Mouse (Mus musculus) liver, embryonic 11.5 days (tissue): ENCODE results near the gene Mxra7. TPM values are rescaled to one million over a fixed set of nuclear protein-coding genes. Genes with fewer than 3 reads are reported as not detected.

Experiments used
- ATAC-seq: fragments of 200-750 bp; cut with Nextera tagmentation; replicated peaks from 2 replicates; pipeline ENCODE4 v1.8.0; 2017; ENCODE audit warnings: moderate number of reproducible peaks, mild to moderate bottlenecking, moderate TSS enrichment, moderate library complexity; ENCODE audit not compliant: low FRiP score
- DNase-seq: peaks from one replicate; pipeline ENCODE4 v3.0.0-alpha.2; 2017; ENCODE audit warnings: low spot score
- H3K27ac ChIP-seq: fragments of 300-500 bp; sonication (generic); 2 replicates; pipeline ENCODE4 v1.5.1; 2014; ENCODE audit warnings: mild to moderate bottlenecking, low read depth, low read length, control low read depth
- H3K27me3 ChIP-seq: fragments of 300-500 bp; sonication (generic); replicated peaks from 2 replicates; pipeline ENCODE4 v1.6.1; 2014; ENCODE audit warnings: low read length, mixed read lengths; ENCODE audit not compliant: control insufficient read depth, insufficient read depth
- H3K36me3 ChIP-seq: fragments of 300-500 bp; sonication (generic); 2 replicates; pipeline ENCODE4 v1.6.1; 2014; ENCODE audit warnings: mild to moderate bottlenecking, low read length, moderate library complexity, mixed read lengths; ENCODE audit not compliant: control insufficient read depth, insufficient read depth
- H3K4me1 ChIP-seq: fragments of 300-500 bp; sonication (generic); replicated peaks from 2 replicates; pipeline ENCODE4 v1.6.1; 2014; ENCODE audit warnings: low read length, mixed read lengths; ENCODE audit not compliant: control insufficient read depth, insufficient read depth
- H3K4me2 ChIP-seq: fragments of 300-500 bp; sonication (generic); 2 replicates; pipeline ENCODE4 v1.6.1; 2014; ENCODE audit warnings: mild to moderate bottlenecking, control low read depth, moderate library complexity
- H3K4me3 ChIP-seq: fragments of 300-500 bp; sonication (generic); 2 replicates; pipeline ENCODE4 v1.5.1; 2014; ENCODE audit warnings: low read depth, low read length, control low read depth
- H3K9ac ChIP-seq: fragments of 300-500 bp; sonication (generic); 2 replicates; pipeline ENCODE4 v1.6.1; 2014; ENCODE audit warnings: low read depth, low read length, control low read depth
- H3K9me3 ChIP-seq: fragments of 300-500 bp; sonication (generic); 2 replicates; pipeline ENCODE4 v1.6.1; 2016; ENCODE audit warnings: low read length, inconsistent platforms, mixed read lengths; ENCODE audit not compliant: control insufficient read depth
- WGBS: fragments of 180-500 bp; shearing (Covaris S2); extraction: QIAGEN DNeasy Blood & Tissue Kit; methylation state at CpG from one replicate; pipeline ENCODE4 v1.1.7; 2014; 5-methylcytosine and 5-hydroxymethylcytosine counted together
- polyA plus RNA-seq: library from polyadenylated mRNA; unstranded; fragments of >200 nt; fragmentation: Nextera tagmentation; extraction: Ambion mirVana; gene quantifications from 2 replicates; pipeline ENCODE4 v1.2.1, GENCODE M21; 2014

Gene Mxra7
- polyA plus RNA-seq, 1 experiment from 2014 or later: 9.3 TPM

DNA sequence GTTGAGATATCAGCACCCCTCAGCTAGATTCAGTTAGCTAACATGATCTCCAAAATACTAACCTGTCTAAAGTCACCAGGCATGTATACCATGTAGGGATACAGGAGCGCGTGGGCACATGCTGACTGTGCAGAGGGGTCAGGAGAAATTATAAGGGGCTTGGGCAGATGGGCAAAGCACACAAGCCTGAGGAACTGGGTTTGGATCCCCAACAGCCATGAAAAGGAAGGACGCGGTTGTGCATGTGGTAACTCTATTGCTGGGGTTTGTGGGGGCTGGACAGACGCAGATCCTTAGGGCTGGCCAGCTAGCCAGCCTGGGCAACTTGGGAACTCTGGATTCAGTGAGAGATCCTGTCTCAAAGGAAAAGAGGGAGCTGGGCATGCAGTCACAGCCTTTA lies 10.3 kb downstream of the Mxra7 start:
- H3K4me3 ChIP-seq: no peak overlapping the region
- DNase-seq: no peak
- no peaks in the 10 kb centered on the region for H3K27me3 ChIP-seq
- no peak overlapping the region for H3K27ac ChIP-seq
- WGBS: 92% methylated on average over 5 of the region's 5 CpGs
- no peak overlapping the region for H3K9ac ChIP-seq
- ATAC-seq: no peak
- no peaks in the 10 kb centered on the region for H3K36me3 ChIP-seq
- H3K9me3 ChIP-seq: no peaks in the 10 kb centered on the region
- H3K4me2 ChIP-seq: no peak overlapping the region
- H3K4me1 ChIP-seq: peaks cover 27% of the 10 kb centered on the region

DNA sequence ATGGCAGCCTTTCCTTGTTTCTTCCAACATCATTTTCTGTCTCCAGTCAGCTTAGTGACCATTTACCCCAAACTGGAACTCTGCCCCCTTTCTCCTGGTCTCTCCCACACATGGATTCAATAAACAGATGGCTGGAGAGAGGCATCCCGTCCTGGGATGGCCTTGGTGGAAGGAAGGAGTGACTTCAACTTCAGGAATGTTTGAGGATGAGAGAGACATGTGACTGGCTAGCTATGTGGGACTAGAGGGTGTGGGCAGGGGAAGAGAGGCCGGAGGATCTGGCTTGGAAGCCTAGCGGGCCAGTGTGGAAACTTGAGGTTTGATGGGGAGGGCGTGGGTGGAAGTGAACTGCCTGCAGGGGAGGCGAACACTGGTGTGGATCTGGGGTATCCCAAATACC lies 11.1 kb downstream of the Mxra7 start:
- no peaks in the 10 kb centered on the region for H3K9me3 ChIP-seq
- no peak overlapping the region for H3K9ac ChIP-seq
- ATAC-seq (no peak), DNase-seq (no peak)
- H3K4me1 ChIP-seq: peaks cover 31% of the 10 kb centered on the region
- no peak overlapping the region for H3K27ac ChIP-seq
- no peak overlapping the region for H3K4me2 ChIP-seq
- no peaks in the 10 kb centered on the region for H3K27me3 ChIP-seq
- WGBS: 71% methylated on average over 5 of the region's 5 CpGs
- no peaks in the 10 kb centered on the region for H3K36me3 ChIP-seq
- H3K4me3 ChIP-seq: no peak overlapping the region

DNA sequence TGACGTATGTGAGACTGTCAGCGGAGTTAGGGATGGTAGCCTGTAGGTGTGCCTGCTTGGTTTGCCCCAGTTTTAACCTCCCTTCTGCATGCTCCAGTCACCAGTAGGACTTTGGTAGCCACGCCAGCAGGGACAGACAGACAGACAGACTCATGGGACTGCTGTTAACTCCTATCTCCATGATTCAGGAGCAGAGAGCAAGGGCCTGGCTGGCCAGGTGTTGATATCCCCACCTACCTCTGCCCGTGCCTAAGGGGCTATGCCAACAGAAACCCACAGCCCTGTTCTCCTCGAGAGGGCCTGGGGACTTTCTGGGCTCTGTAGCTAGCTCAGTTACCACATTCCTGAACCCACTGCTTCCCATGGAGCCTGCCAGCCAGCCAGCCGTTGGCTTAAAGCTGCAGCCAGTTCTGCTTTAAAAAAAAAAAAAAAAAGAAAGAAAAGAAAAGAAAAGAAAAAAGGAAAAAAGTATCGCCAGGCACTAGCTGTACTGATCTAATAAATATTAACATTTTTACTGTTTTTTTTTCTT lies 12.9 kb downstream of the Mxra7 start:
- no peak for ATAC-seq
- H3K4me1 ChIP-seq: peaks cover 38% of the 10 kb centered on the region
- WGBS: 35% methylated on average over 7 of the region's 7 CpGs
- no peaks in the 10 kb centered on the region for H3K9me3 ChIP-seq
- no peak for DNase-seq
- no peak overlapping the region for H3K4me3 ChIP-seq
- peak overlapping the region; percentile 20; the same call in 1 of the 2 replicates for H3K4me2 ChIP-seq
- no peaks in the 10 kb centered on the region for H3K36me3 ChIP-seq
- peak overlapping the region; percentile 66; the same call in 1 of the 2 replicates for H3K27ac ChIP-seq
- no peaks in the 10 kb centered on the region; the same call in 1 of the 2 replicates for H3K27me3 ChIP-seq
- H3K9ac ChIP-seq: no peak overlapping the region

- Histone ChIP-seq H3K27ac (peak overlapping the region; percentile 66), H3K9ac (no peak overlapping the region), H3K4me1 (peaks cover 38% of the 10 kb centered on the region)
Observed at GRCm38 (mm10) chr11:116814076-116814883, 13.6 kb downstream of the Mxra7 start.

DNA sequence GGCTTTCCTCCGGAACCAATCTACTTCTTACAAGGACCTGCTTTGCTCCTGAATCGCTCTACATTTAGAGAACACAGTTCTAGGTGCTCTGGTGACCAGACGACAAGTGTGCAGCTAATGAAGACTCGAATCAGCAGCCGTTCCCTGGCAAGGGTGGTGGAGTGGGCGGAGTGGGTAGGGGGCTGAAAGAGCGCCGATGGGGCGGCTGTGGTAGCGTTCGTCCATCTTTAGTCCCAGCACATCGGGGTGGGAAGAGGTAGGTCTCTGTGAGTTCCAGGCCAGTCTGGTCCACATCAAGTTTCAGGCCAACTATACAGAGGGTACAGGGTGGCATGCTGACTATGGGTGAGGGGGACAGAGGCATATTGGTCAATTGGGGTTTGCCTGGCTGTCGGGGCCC lies 14.2 kb downstream of the Mxra7 start:
- Histone ChIP-seq H3K4me3 (no peak overlapping the region), H3K4me2 (no peak overlapping the region), H3K9ac (no peak overlapping the region), H3K27ac (peak overlapping the region; percentile 66; the same call in 1 of the 2 replicates), H3K9me3 (no peaks in the 10 kb centered on the region), H3K36me3 (no peaks in the 10 kb centered on the region), H3K4me1 (peaks cover 38% of the 10 kb centered on the region), H3K27me3 (no peaks in the 10 kb centered on the region; the same call in 1 of the 2 replicates)
- ATAC-seq: no peak
- no peak for DNase-seq
- 81% methylated on average over 13 of the region's 13 CpGs for WGBS

More at GRCm38 (mm10) chr11:116814076-116814883, 13.6 kb downstream of the Mxra7 start:
- no peak overlapping the region for H3K4me3 ChIP-seq
- 28% methylated on average over 20 of the region's 20 CpGs for WGBS
- no peaks in the 10 kb centered on the region; the same call in 1 of the 2 replicates for H3K27me3 ChIP-seq
- DNase-seq (peak; percentile 51), ATAC-seq (0 out of 2 replicates have a peak, but pooled peaks have one; percentile 21)
- H3K9me3 ChIP-seq: no peaks in the 10 kb centered on the region
- no peaks in the 10 kb centered on the region for H3K36me3 ChIP-seq
- peak overlapping the region; percentile 20; the same call in 1 of the 2 replicates for H3K4me2 ChIP-seq

- H3K4me2 ChIP-seq: no peak overlapping the region
- no peaks in the 10 kb centered on the region; the same call in 1 of the 2 replicates for H3K27me3 ChIP-seq
- H3K4me3 ChIP-seq: no peak overlapping the region
- H3K4me1 ChIP-seq: peaks cover 39% of the 10 kb centered on the region
- H3K9me3 ChIP-seq: no peaks in the 10 kb centered on the region
- no peaks in the 10 kb centered on the region for H3K36me3 ChIP-seq
- 71% methylated on average over 21 of the region's 21 CpGs for WGBS
- 0 out of 2 replicates have a peak, but pooled peaks have one; percentile 23 for ATAC-seq
- peak; percentile 45 for DNase-seq
- peak overlapping the region; percentile 4; the same call in 1 of the 2 replicates for H3K27ac ChIP-seq
- no peak overlapping the region for H3K9ac ChIP-seq
Observed at GRCm38 (mm10) chr11:116812793-116813529, 14.9 kb downstream of the Mxra7 start.

DNA sequence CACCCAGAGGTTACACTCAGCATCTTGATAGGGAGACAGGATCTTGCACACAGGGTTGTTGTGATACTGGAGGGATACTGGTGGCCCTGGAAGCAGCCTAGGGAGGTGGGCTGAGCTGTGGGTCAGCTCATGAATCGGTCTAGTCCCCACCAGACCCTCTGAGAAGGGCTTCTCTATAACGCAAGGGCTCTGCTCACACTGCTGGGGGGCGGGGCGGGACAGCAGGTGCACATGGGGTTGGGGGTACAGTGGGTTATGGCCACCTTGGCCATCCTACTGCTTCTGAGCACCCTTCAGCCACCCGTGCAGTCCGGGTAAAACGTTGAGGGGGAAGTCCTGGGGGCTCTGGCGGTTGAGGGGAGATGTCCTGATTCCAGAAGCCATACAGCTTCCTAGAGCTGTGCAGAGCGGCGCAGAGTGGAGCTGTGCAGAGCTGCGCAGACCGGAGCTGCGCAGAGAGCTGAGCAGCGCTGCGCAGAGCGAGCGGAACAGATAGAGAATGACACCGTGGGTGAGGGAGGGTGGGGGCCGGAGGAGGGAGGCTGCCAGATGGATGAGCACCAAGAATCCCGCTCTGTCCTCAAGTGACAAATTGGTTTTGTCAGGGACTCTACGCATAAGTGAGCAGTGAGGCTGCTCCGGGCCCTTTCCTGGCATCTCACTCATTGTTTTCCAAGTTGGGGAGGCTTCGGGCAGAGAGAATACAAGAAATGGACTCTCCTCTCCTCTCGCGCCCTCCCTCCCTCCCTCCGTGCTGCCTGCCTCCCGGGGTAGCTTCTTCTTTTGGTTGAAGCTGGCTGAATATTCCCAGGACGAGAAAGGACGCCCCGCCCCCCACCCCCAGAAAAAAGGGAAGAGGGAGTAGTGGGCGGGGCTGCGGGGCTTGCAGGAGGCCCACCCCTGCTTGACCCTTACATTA lies 16.6 kb downstream of the Mxra7 start:
- Histone ChIP-seq H3K4me2 (peak overlapping the region; percentile 71), H3K4me1 (peaks cover 41% of the 10 kb centered on the region), H3K27ac (peak overlapping the region; percentile 32; the same call in 1 of the 2 replicates), H3K27me3 (no peaks in the 10 kb centered on the region; the same call in 1 of the 2 replicates), H3K9ac (no peak overlapping the region), H3K4me3 (peak overlapping the region; percentile 38), H3K36me3 (no peaks in the 10 kb centered on the region), H3K9me3 (no peaks in the 10 kb centered on the region)
- WGBS: 20% methylated on average over 31 of the region's 32 CpGs
- peak; percentile 58 for ATAC-seq
- peak; percentile 60 for DNase-seq

- Histone ChIP-seq H3K27ac (no peak overlapping the region), H3K36me3 (no peaks in the 10 kb centered on the region), H3K4me3 (no peak overlapping the region), H3K4me1 (peaks cover 41% of the 10 kb centered on the region), H3K9me3 (no peaks in the 10 kb centered on the region), H3K4me2 (no peak overlapping the region), H3K27me3 (no peaks in the 10 kb centered on the region; the same call in 1 of the 2 replicates), H3K9ac (no peak overlapping the region)
- DNase-seq: no peak
- ATAC-seq: no peak
- 76% methylated on average over 11 of the region's 11 CpGs for WGBS
Observed at GRCm38 (mm10) chr11:116810528-116810927, 17.3 kb downstream of the Mxra7 start.
